Mouse (Mus musculus): ENCODE data around the gene Gm20509. TPM values are rescaled to one million over a fixed set of nuclear protein-coding genes. Genes with fewer than 3 reads are reported as not detected.
"Not testable (repeated sequence)": the region's sequence is repeated elsewhere in the genome, so short reads cannot be mapped to it uniquely, and the experiment has no call there.

The Gm20509 gene
- total and polyA plus RNA-seq, 3 experiments, result not detected

- H3K27me3 ChIP-seq (ENCODE audit: insufficient read depth, low read length), result peaks cover 31% of the 10 kb centered on the region
- DNase-seq (ENCODE audit: low spot score) (no peak), ATAC-seq (ENCODE audit: extremely low read depth, insufficient number of reproducible peaks, low FRiP score, poor library complexity, severe bottlenecking) (no peak)
- H3K4me1 ChIP-seq (ENCODE audit: insufficient read depth, low read depth, low read length), result no peaks in the 10 kb centered on the region
- no peaks in the 10 kb centered on the region for H3K9me3 ChIP-seq (replicated peaks)
- TF ChIP-seq GATA1 (IDR thresholded peaks at IDR 0.05; ENCODE audit: borderline replicate concordance, low read length), result no peak
- no peak for TF ChIP-seq TAL1 (conservative IDR thresholded peaks at IDR 0.05; ENCODE audit: low read depth, low read length)
- no peak for TF ChIP-seq POLR2AphosphoS5 (IDR thresholded peaks at IDR 0.05; ENCODE audit: insufficient replicate concordance, low read depth, low read length)
- TF ChIP-seq CTCF (IDR thresholded peaks at IDR 0.05; ENCODE audit: low read depth, low read length), result no peak
- TF ChIP-seq GATA2 (IDR thresholded peaks at IDR 0.05; ENCODE audit: borderline replicate concordance, low read depth, low read length), result no peak
- H3K4me3 ChIP-seq (ENCODE audit: low read depth, low read length), result no peak overlapping the region
- H3K36me3 ChIP-seq (replicated peaks), result no peaks in the 10 kb centered on the region
Measured at GRCm38 (mm10) chr9:73103880-73104198, 1.6 kb downstream of the Gm20509 start.

GRCm38 (mm10) chr9:73105141-73105540 is 2.9 kb downstream of the Gm20509 start:
- no peak for TF ChIP-seq CTCF (IDR thresholded peaks at IDR 0.05; ENCODE audit: low read depth, low read length)
- no peak for TF ChIP-seq POLR2AphosphoS5 (IDR thresholded peaks at IDR 0.05; ENCODE audit: insufficient replicate concordance, low read depth, low read length)
- no peak for TF ChIP-seq GATA1 (IDR thresholded peaks at IDR 0.05; ENCODE audit: borderline replicate concordance, low read length)
- TF ChIP-seq TAL1 (conservative IDR thresholded peaks at IDR 0.05; ENCODE audit: low read depth, low read length), result no peak
- Histone ChIP-seq H3K4me1 (ENCODE audit: insufficient read depth, low read depth, low read length) (no peaks in the 10 kb centered on the region), H3K27me3 (ENCODE audit: insufficient read depth, low read length) (peaks cover 31% of the 10 kb centered on the region), H3K36me3 (replicated peaks) (no peaks in the 10 kb centered on the region), H3K4me3 (ENCODE audit: low read depth, low read length) (no peak overlapping the region), H3K9me3 (replicated peaks) (no peaks in the 10 kb centered on the region)
- no peak for ATAC-seq (ENCODE audit: extremely low read depth, insufficient number of reproducible peaks, low FRiP score, poor library complexity, severe bottlenecking)
- no peak for DNase-seq (ENCODE audit: low spot score)

GRCm38 (mm10) chr9:73105771-73106170 is 3.5 kb downstream of the Gm20509 start:
- ATAC-seq (ENCODE audit: extremely low read depth, insufficient number of reproducible peaks, low FRiP score, poor library complexity, severe bottlenecking), result no peak
- TF ChIP-seq GATA1 (IDR thresholded peaks at IDR 0.05; ENCODE audit: borderline replicate concordance, low read length) (no peak), GATA2 (IDR thresholded peaks at IDR 0.05; ENCODE audit: borderline replicate concordance, low read depth, low read length) (no peak), TAL1 (conservative IDR thresholded peaks at IDR 0.05; ENCODE audit: low read depth, low read length) (no peak), POLR2AphosphoS5 (IDR thresholded peaks at IDR 0.05; ENCODE audit: insufficient replicate concordance, low read depth, low read length) (no peak), CTCF (IDR thresholded peaks at IDR 0.05; ENCODE audit: low read depth, low read length) (no peak)
- H3K27me3 ChIP-seq (ENCODE audit: insufficient read depth, low read length), result peaks cover 31% of the 10 kb centered on the region
- no peak overlapping the region for H3K4me3 ChIP-seq (ENCODE audit: low read depth, low read length)
- no peaks in the 10 kb centered on the region for H3K36me3 ChIP-seq (replicated peaks)
- DNase-seq (ENCODE audit: low spot score), result no peak
- no peaks in the 10 kb centered on the region for H3K4me1 ChIP-seq (ENCODE audit: insufficient read depth, low read depth, low read length)
- no peaks in the 10 kb centered on the region for H3K9me3 ChIP-seq (replicated peaks)

- ATAC-seq (ENCODE audit: extremely low read depth, insufficient number of reproducible peaks, low FRiP score, poor library complexity, severe bottlenecking) (peak; percentile 98), DNase-seq (ENCODE audit: low spot score) (peak; percentile 80)
- Histone ChIP-seq H3K4me3 (ENCODE audit: low read depth, low read length) (peak within 1 kb of the TSS; percentile 98), H3K27me3 (ENCODE audit: insufficient read depth, low read length) (no peaks in the 10 kb centered on the region), H3K9me3 (replicated peaks) (no peaks in the 10 kb centered on the region), H3K36me3 (replicated peaks) (peaks cover 33% of the 10 kb centered on the region), H3K4me1 (ENCODE audit: insufficient read depth, low read depth, low read length) (peaks cover 18% of the 10 kb centered on the region)
- TF ChIP-seq GATA1 (IDR thresholded peaks at IDR 0.05; ENCODE audit: borderline replicate concordance, low read length), result no peak
- no peak for TF ChIP-seq CTCF (IDR thresholded peaks at IDR 0.05; ENCODE audit: low read depth, low read length)
- TF ChIP-seq POLR2AphosphoS5 (IDR thresholded peaks at IDR 0.05; ENCODE audit: insufficient replicate concordance, low read depth, low read length), result no peak
- no peak for TF ChIP-seq TAL1 (conservative IDR thresholded peaks at IDR 0.05; ENCODE audit: low read depth, low read length)
- TF ChIP-seq GATA2 (IDR thresholded peaks at IDR 0.05; ENCODE audit: borderline replicate concordance, low read depth, low read length), result no peak
Measured at GRCm38 (mm10) chr9:73112919-73113906, 10.9 kb downstream of the Gm20509 start, which contains the start of gene Rsl24d1. Rsl24d1 (plus strand) TSS chr9:73113426.

- not testable (repeated sequence) for H3K27me3 ChIP-seq (ENCODE audit: insufficient read depth, low read length); H3K4me3 ChIP-seq (ENCODE audit: low read depth, low read length); H3K9me3 ChIP-seq (replicated peaks); DNase-seq (ENCODE audit: low spot score); ATAC-seq (ENCODE audit: extremely low read depth, insufficient number of reproducible peaks, low FRiP score, poor library complexity, severe bottlenecking)
- Histone ChIP-seq H3K36me3 (replicated peaks) (peaks cover 61% of the 10 kb centered on the region), H3K4me1 (ENCODE audit: insufficient read depth, low read depth, low read length) (peaks cover 23% of the 10 kb centered on the region)
Measured at GRCm38 (mm10) chr9:73116704-73117103, 14.4 kb downstream of the Gm20509 start.

GRCm38 (mm10) chr9:73118012-73118411 is 15.7 kb downstream of the Gm20509 start:
- peaks cover 19% of the 10 kb centered on the region for H3K4me1 ChIP-seq (ENCODE audit: insufficient read depth, low read depth, low read length)
- peaks cover 69% of the 10 kb centered on the region for H3K36me3 ChIP-seq (replicated peaks)
- no peaks in the 10 kb centered on the region for H3K27me3 ChIP-seq (ENCODE audit: insufficient read depth, low read length)
- ATAC-seq (ENCODE audit: extremely low read depth, insufficient number of reproducible peaks, low FRiP score, poor library complexity, severe bottlenecking) (no peak), DNase-seq (ENCODE audit: low spot score) (no peak)
- peak; percentile 6; the same call in 1 of the 2 replicates for TF ChIP-seq CTCF (IDR thresholded peaks at IDR 0.05; ENCODE audit: low read depth, low read length)
- TF ChIP-seq GATA1 (IDR thresholded peaks at IDR 0.05; ENCODE audit: borderline replicate concordance, low read length), result no peak
- H3K9me3 ChIP-seq (replicated peaks), result no peaks in the 10 kb centered on the region
- H3K4me3 ChIP-seq (ENCODE audit: low read depth, low read length), result no peak overlapping the region

Measured in G1E (cell line).